ENCODE assay signal across 8 mouse cellular contexts in genomic region chr13:58157447-58158098, GRCm38 (mm10). TPM values are rescaled to one million over a fixed set of nuclear protein-coding genes. Genes with fewer than 3 reads are reported as not detected.
A peak's percentile ranks its signal among the peaks of the same experiment; 100 is the strongest.
DNase-seq lines count a peak whose midpoint lies in the region; ATAC-seq and TF ChIP-seq lines count a peak whose summit lies in the region.

Idnk (plus strand) TSS chr13:58157649.

- H3K4me3 ChIP-seq in cortical plate, adult 2 months (ENCODE audit: insufficient read depth, low read length) = peak within 1 kb of the TSS; percentile 46
- peak within 1 kb of the TSS; percentile 78 for H3K4me3 ChIP-seq in hindbrain, postnatal 0 days (ENCODE audit: low read length)
- peak within 1 kb of the TSS; percentile 90 for H3K4me3 ChIP-seq in macrophage (ENCODE audit: inconsistent target)

- H3K9me3 ChIP-seq in hindbrain, postnatal 0 days (ENCODE audit: low read length) = no peaks in the 10 kb centered on the region

- peak; percentile 77 to 82 for DNase-seq in gastrocnemius, adult 8-10 months (ENCODE audit: low spot score in 2 of 2)
- DNase-seq in hindbrain, postnatal 0 days (ENCODE audit: low spot score) = peak; percentile 92
- peak; percentile 85 to 90 for DNase-seq in left cerebral cortex, adult 18-20 months (ENCODE audit: low spot score in 2 of 2)
- peak; percentile 74 for DNase-seq in retina, postnatal 7 days (ENCODE audit: low read depth, low spot score)
- DNase-seq in urinary bladder, adult 18-20 months (ENCODE audit: low spot score in 2 of 2) = peak; percentile 82 to 86

- H3K27me3 ChIP-seq in hindbrain, postnatal 0 days (ENCODE audit: insufficient read depth, low read length) = no peaks in the 10 kb centered on the region

- peaks cover 11% of the 10 kb centered on the region; the same call in 1 of the 2 replicates for H3K36me3 ChIP-seq in hindbrain, postnatal 0 days (ENCODE audit: insufficient read depth, low read length)
- H3K36me3 ChIP-seq in macrophage (ENCODE audit: inconsistent target) = peaks cover 23% of the 10 kb centered on the region

- peaks cover 9% of the 10 kb centered on the region; the same call in 1 of the 2 replicates for H3K79me2 ChIP-seq in macrophage (ENCODE audit: inconsistent target)

- peak; percentile 68 for ATAC-seq in activated CD4-positive, CD25-positive, alpha-beta regulatory T cell, adult 4 months
- peak; percentile 86 for ATAC-seq in hindbrain, postnatal 0 days

- H3K4me2 ChIP-seq in hindbrain, postnatal 0 days (ENCODE audit: low read depth, low read length) = peak within 1 kb of the TSS; percentile 99

- peak within 1 kb of the TSS; percentile 62; the same call in 1 of the 2 replicates for H3K27ac ChIP-seq in cortical plate, adult 2 months (ENCODE audit: insufficient read depth, low read length)
- H3K27ac ChIP-seq in hindbrain, postnatal 0 days = peak within 1 kb of the TSS; percentile 75
- peak within 1 kb of the TSS; percentile 31 for H3K27ac ChIP-seq in macrophage

- peaks cover 2% of the 10 kb centered on the region; the same call in 1 of the 2 replicates for H3K4me1 ChIP-seq in cortical plate, adult 2 months (ENCODE audit: control insufficient read depth, insufficient read depth, low read length)
- 0 out of 2 replicates have a peak, but pooled peaks cover 4% of the 10 kb centered on the region for H3K4me1 ChIP-seq in hindbrain, postnatal 0 days (ENCODE audit: insufficient read depth, low read length)

- no peak for TF ChIP-seq CTCF in cortical plate, adult 2 months (IDR thresholded peaks at IDR 0.05; ENCODE audit: extremely low read depth, insufficient read depth, low read length)
- peak; percentile 67 for TF ChIP-seq CTCF in hindbrain, postnatal 0 days (IDR thresholded peaks at IDR 0.05; ENCODE audit: low read depth)

- H3K9ac ChIP-seq in hindbrain, postnatal 0 days (replicated peaks; ENCODE audit: low read length) = peak within 1 kb of the TSS; percentile 72

- TF ChIP-seq POLR2A in cortical plate, adult 2 months (IDR thresholded peaks at IDR 0.05; ENCODE audit: extremely low read depth, insufficient read depth, low read length) = peak; percentile 72

- under 1% methylated on average over 29 of the region's 30 CpGs for WGBS in hindbrain, postnatal 0 days
- under 1% methylated on average over 30 of the region's 30 CpGs for WGBS in macrophage (ENCODE audit: missing documents)

RNA-seq across cellular contexts. Expression of gene Idnk, which starts in this region (rescaled TPM):
- 100 to 1,000 TPM; 250 to 265 TPM for polyA plus RNA-seq in activated CD4-positive, CD25-positive, alpha-beta regulatory T cell, adult 4 months (2017; shearing (Covaris generic))
- polyA plus RNA-seq in cortical plate, adult 2 months (2012; rRNA removed) = 24.1 and 24.2 TPM in 2 replicates
- total RNA-seq in gastrocnemius, adult 8-10 months (2022) = 1 to 10 TPM; 7.7 to 9.3 (median 8.3) TPM
- total RNA-seq in hindbrain, postnatal 0 days (2014; rRNA removed) = 20.2 and 20.6 TPM in 2 replicates
- polyA plus RNA-seq in hindbrain, postnatal 0 days (2015; fragmentation: Nextera tagmentation; extraction: Ambion mirVana) = 52.5 and 55.3 TPM in 2 replicates
- 10 to 100 TPM; 29.6 to 33.2 TPM for total RNA-seq in left cerebral cortex, adult 18-20 months (2021)
- total RNA-seq in macrophage (2018; cell fraction: chromatin; rRNA removed) = 10 to 100 TPM; 13.8 to 98.1 (median 53.0) TPM
- 10 to 100 TPM; 23.9 to 95.4 (median 51.6) TPM for total RNA-seq in macrophage (2018; cell fraction: cytosol; rRNA removed)
- 100 to 1,000 TPM in 7 of 26 experiments, 10 to 100 TPM in 19; 18.0 to 132 (median 67.2) TPM for total RNA-seq in macrophage (2018; cell fraction: nucleus; rRNA removed)
- 22.2 to 41.3 TPM (median 25.5 TPM) in 3 replicates for polyA plus RNA-seq in macrophage (2018)

Comparison
In these comparisons a context has a peak if more than half of its experiments do, and no peak if none do; other contexts are left out.
1. Peak in every context shown above with its lines: DNase-seq, ATAC-seq, H3K4me3 ChIP-seq and H3K27ac ChIP-seq.